Mouse (Mus musculus) midbrain, postnatal 0 days (tissue): ENCODE measurements around the gene Tnfaip2. TPM values are rescaled to one million over a fixed set of nuclear protein-coding genes. Genes with fewer than 3 reads are reported as not detected.

Experiments
- ATAC-seq: fragments of 200-750 bp; cut with Nextera tagmentation; 2 replicates; pipeline ENCODE4 v1.8.0; 2017; ENCODE audit warnings: moderate number of reproducible peaks, mild to moderate bottlenecking, moderate TSS enrichment, moderate library complexity; ENCODE audit not compliant: low FRiP score
- DNase-seq: peaks from one replicate; pipeline ENCODE4 v3.0.0-alpha.2; 2015; ENCODE audit warnings: low spot score
- H3K27ac ChIP-seq: fragments of 300-500 bp; sonication (generic); 2 replicates; pipeline ENCODE4 v1.5.1; 2014; ENCODE audit warnings: low read depth, mild to moderate bottlenecking, low read length, mixed read lengths
- H3K27me3 ChIP-seq: fragments of 300-500 bp; sonication (generic); 2 replicates; pipeline ENCODE4 v1.6.1; 2014; ENCODE audit warnings: low read length, control low read depth, mixed read lengths; ENCODE audit not compliant: insufficient read depth
- H3K36me3 ChIP-seq: fragments of 300-500 bp; sonication (generic); 2 replicates; pipeline ENCODE4 v1.6.1; 2014; ENCODE audit warnings: low read length, control low read depth, mixed read lengths; ENCODE audit not compliant: insufficient read depth
- H3K4me1 ChIP-seq: fragments of 300-500 bp; sonication (generic); 2 replicates; pipeline ENCODE4 v1.6.1; 2014; ENCODE audit warnings: mild to moderate bottlenecking, control low read depth, antibody characterized with exemption, low read length, mixed read lengths; ENCODE audit not compliant: insufficient read depth
- H3K4me2 ChIP-seq: fragments of 300-500 bp; sonication (generic); 2 replicates; pipeline ENCODE4 v1.6.1; 2014; ENCODE audit warnings: low read depth, mild to moderate bottlenecking, low read length, mixed read lengths; ENCODE audit not compliant: poor library complexity, severe bottlenecking
- H3K4me3 ChIP-seq: fragments of 300-500 bp; sonication (generic); 2 replicates; pipeline ENCODE4 v1.5.1; 2014; ENCODE audit warnings: low read depth, mild to moderate bottlenecking, low read length, moderate library complexity
- H3K9ac ChIP-seq: fragments of 300-500 bp; sonication (generic); replicated peaks from 2 replicates; pipeline ENCODE4 v1.6.1; 2014; ENCODE audit warnings: mild to moderate bottlenecking, low read length, moderate library complexity, mixed read lengths; ENCODE audit not compliant: poor library complexity, severe bottlenecking
- H3K9me3 ChIP-seq: fragments of 300-500 bp; sonication (generic); 2 replicates; pipeline ENCODE4 v1.6.1; 2016; ENCODE audit warnings: low read length, control low read depth
- CTCF ChIP-seq: IDR thresholded peaks from 2 replicates; pipeline ENCODE4 v1.5.1; 2016; ENCODE audit warnings: antibody characterized with exemption, mild to moderate bottlenecking
- WGBS: fragments of 180-500 bp; shearing (Covaris S2); extraction: QIAGEN DNeasy Blood & Tissue Kit; methylation state at CpG from one replicate; pipeline ENCODE4 v1.1.7; 2014; 5-methylcytosine and 5-hydroxymethylcytosine counted together
- polyA plus RNA-seq: library from polyadenylated mRNA; unstranded; fragments of >200 nt; fragmentation: Nextera tagmentation; extraction: Ambion mirVana; gene quantifications from 2 replicates; pipeline ENCODE4 v1.2.1, GENCODE M21; 2015
- total RNA-seq: library from RNA; depleted of rRNA; stranded (reverse); fragments of >200 nt; gene quantifications from 2 replicates; pipeline ENCODE4 v1.2.3, GENCODE M21; 2014

Gene Tnfaip2
- total and polyA plus RNA-seq, 2 experiments from 2014 or later: 0.38 to 1.5 TPM

- H3K4me2 ChIP-seq: no peak overlapping the region
- no peak overlapping the region for H3K4me3 ChIP-seq
- no peak overlapping the region for H3K9ac ChIP-seq
- TF ChIP-seq CTCF: no peak
- 89% methylated on average over 3 of the region's 3 CpGs for WGBS
- no peak overlapping the region for H3K27ac ChIP-seq
- ATAC-seq: no peak
- H3K9me3 ChIP-seq: no peaks in the 10 kb centered on the region
- H3K4me1 ChIP-seq: peaks cover 5% of the 10 kb centered on the region
- no peak for DNase-seq
- H3K36me3 ChIP-seq: no peaks in the 10 kb centered on the region
- H3K27me3 ChIP-seq: no peaks in the 10 kb centered on the region
Measured at GRCm38 (mm10) chr12:111436170-111436569, 6.1 kb upstream of the Tnfaip2 start.

GRCm38 (mm10) chr12:111436640-111437039 lies 5.6 kb upstream of the Tnfaip2 start:
- H3K4me3 ChIP-seq: no peak overlapping the region
- H3K9ac ChIP-seq: no peak overlapping the region
- no peaks in the 10 kb centered on the region for H3K36me3 ChIP-seq
- ATAC-seq (no peak), DNase-seq (no peak)
- H3K4me2 ChIP-seq: no peak overlapping the region
- H3K4me1 ChIP-seq: peaks cover 5% of the 10 kb centered on the region
- peaks cover 4% of the 10 kb centered on the region for H3K27me3 ChIP-seq
- WGBS: 77% methylated on average over 8 of the region's 8 CpGs
- H3K27ac ChIP-seq: no peak overlapping the region
- TF ChIP-seq CTCF: no peak
- no peaks in the 10 kb centered on the region for H3K9me3 ChIP-seq

GRCm38 (mm10) chr12:111437222-111437900 lies 4.9 kb upstream of the Tnfaip2 start:
- WGBS: 75% methylated on average over 5 of the region's 5 CpGs
- no peak overlapping the region for H3K4me3 ChIP-seq
- peaks cover 5% of the 10 kb centered on the region for H3K4me1 ChIP-seq
- H3K4me2 ChIP-seq: no peak overlapping the region
- H3K27me3 ChIP-seq: peaks cover 11% of the 10 kb centered on the region
- DNase-seq: no peak
- no peaks in the 10 kb centered on the region for H3K9me3 ChIP-seq
- ATAC-seq: no peak
- TF ChIP-seq CTCF: no peak
- no peak overlapping the region for H3K9ac ChIP-seq
- no peak overlapping the region for H3K27ac ChIP-seq
- no peaks in the 10 kb centered on the region for H3K36me3 ChIP-seq

GRCm38 (mm10) chr12:111438850-111439249 lies 3.4 kb upstream of the Tnfaip2 start:
- Histone ChIP-seq H3K4me3 (no peak overlapping the region), H3K27ac (no peak overlapping the region), H3K36me3 (no peaks in the 10 kb centered on the region), H3K4me2 (no peak overlapping the region), H3K27me3 (peaks cover 25% of the 10 kb centered on the region), H3K4me1 (peaks cover 5% of the 10 kb centered on the region; the same call in 1 of the 2 replicates), H3K9ac (no peak overlapping the region), H3K9me3 (no peaks in the 10 kb centered on the region)
- TF ChIP-seq CTCF: no peak
- DNase-seq (no peak), ATAC-seq (no peak)
- WGBS: 92% methylated on average over 6 of the region's 6 CpGs

GRCm38 (mm10) chr12:111440701-111441373 lies 1.4 kb upstream of the Tnfaip2 start:
- WGBS: 96% methylated on average over 9 of the region's 9 CpGs
- H3K27ac ChIP-seq: no peak overlapping the region
- DNase-seq (no peak), ATAC-seq (no peak)
- TF ChIP-seq CTCF: no peak
- no peak overlapping the region for H3K4me2 ChIP-seq
- H3K4me1 ChIP-seq: 0 out of 2 replicates have a peak, but pooled peaks cover under 1% of the 10 kb centered on the region
- H3K9me3 ChIP-seq: no peaks in the 10 kb centered on the region
- no peak overlapping the region for H3K9ac ChIP-seq
- no peak overlapping the region for H3K4me3 ChIP-seq
- H3K36me3 ChIP-seq: no peaks in the 10 kb centered on the region
- peaks cover 45% of the 10 kb centered on the region for H3K27me3 ChIP-seq

- no peak for ATAC-seq
- H3K4me3 ChIP-seq: no peak overlapping the region
Measured at GRCm38 (mm10) chr12:111441523-111441922, 746 bp upstream of the Tnfaip2 start.

More at GRCm38 (mm10) chr12:111441523-111441922, 746 bp upstream of the Tnfaip2 start:
- no peaks in the 10 kb centered on the region for H3K9me3 ChIP-seq
- DNase-seq: no peak
- TF ChIP-seq CTCF: no peak
- H3K4me1 ChIP-seq: 0 out of 2 replicates have a peak, but pooled peaks cover 3% of the 10 kb centered on the region
- H3K27ac ChIP-seq: no peak overlapping the region
- H3K4me2 ChIP-seq: no peak overlapping the region
- H3K27me3 ChIP-seq: peaks cover 52% of the 10 kb centered on the region
- no peaks in the 10 kb centered on the region for H3K36me3 ChIP-seq
- H3K9ac ChIP-seq: no peak overlapping the region
- WGBS: 58% methylated on average over 3 of the region's 3 CpGs
